Mouse (Mus musculus) macrophage (primary cell): ENCODE measurements around the gene Ubxn10. TPM values are rescaled to one million over a fixed set of nuclear protein-coding genes. Genes with fewer than 3 reads are reported as not detected.

Experiments used
- H3K27ac ChIP-seq: fragments of 350-480 bp; formaldehyde crosslinking; 2 replicates; pipeline ENCODE4 v1.9.0; 2021
- H3K36me3 ChIP-seq: fragments of 350-480 bp; formaldehyde crosslinking; 2 replicates; pipeline ENCODE4 v1.9.0; 2021; ENCODE audit errors: inconsistent target
- H3K4me3 ChIP-seq: fragments of 350-480 bp; formaldehyde crosslinking; 2 replicates; pipeline ENCODE4 v1.9.0; 2021; ENCODE audit errors: inconsistent target
- H3K79me2 ChIP-seq: fragments of 350-480 bp; formaldehyde crosslinking; 2 replicates; pipeline ENCODE4 v1.9.0; 2021; ENCODE audit errors: inconsistent target
- WGBS: methylation state at CpG from one replicate; pipeline ENCODE4 v1.1.7; 2026; ENCODE audit warnings: inconsistent platforms; ENCODE audit not compliant: missing documents; 5-methylcytosine and 5-hydroxymethylcytosine counted together
- polyA plus RNA-seq: library from polyadenylated mRNA; stranded (reverse); fragments of 250-400 nt; gene quantifications from 3 replicates; pipeline ENCODE4 v1.2.4, GENCODE M21; 2018; ENCODE audit warnings: inconsistent platforms

Ubxn10 gene
- polyA plus RNA-seq, 1 experiment from 2014 or later: not detected

DNA sequence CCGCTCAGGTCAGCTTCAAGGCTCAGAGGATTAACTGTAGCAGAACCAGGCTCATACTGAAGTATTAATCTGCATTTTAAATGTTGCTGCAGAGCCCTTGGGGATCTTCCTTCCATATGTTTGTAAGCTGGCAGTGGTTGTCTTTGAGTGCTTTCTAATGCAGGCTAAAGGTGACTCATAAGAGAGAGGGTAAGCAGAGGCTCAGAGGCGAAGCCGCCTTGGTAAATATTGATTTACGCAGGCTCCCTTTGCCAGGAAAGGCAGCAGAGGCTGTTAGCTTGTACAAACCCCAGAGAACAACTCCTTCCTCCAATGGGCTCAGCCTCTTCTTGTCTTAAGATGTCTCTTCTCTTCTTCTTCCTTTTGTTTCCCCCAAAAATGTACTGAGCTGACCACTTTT is 64.8 kb downstream of the Ubxn10 start:
- H3K79me2 ChIP-seq: no peaks in the 10 kb centered on the region
- no peaks in the 10 kb centered on the region for H3K36me3 ChIP-seq
- no peak overlapping the region for H3K4me3 ChIP-seq
- no peak overlapping the region for H3K27ac ChIP-seq
- WGBS: 71% methylated on average over 4 of the region's 4 CpGs

DNA sequence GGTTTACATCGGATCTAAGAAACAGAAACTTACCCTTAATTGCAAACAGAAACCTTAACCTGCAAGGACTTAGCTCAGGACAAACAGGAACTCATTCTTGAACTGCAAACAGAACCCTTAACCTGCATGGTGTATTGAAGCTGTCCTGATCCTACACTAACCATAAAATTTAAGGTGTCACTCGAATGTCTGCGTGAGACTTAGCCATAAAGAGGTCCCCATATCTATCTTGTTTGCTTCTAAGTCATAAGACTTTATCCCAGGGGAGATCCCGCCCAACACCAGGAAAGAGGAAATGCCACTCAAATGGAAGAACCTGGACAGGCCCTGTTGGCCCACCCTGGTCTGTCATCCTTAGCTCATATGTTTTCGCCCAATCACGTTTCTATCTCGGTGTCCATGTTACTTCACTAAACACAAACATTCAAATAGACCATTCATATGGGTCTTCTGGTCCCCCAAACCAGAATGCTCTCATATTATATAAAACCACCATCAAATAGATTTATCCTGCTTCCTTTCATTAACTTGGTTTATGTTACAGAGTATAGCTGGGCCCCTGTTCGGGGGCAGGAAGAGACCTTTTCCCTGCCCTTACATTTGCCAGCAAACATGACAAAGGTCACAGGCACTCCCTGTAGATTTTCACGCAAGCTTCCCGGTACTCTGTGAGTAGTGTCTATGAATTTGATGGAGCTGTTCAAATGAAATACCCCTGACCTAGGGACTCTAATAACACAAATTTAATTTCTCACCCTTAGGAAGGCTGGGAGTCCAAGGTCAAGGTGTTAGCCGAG is 66.7 kb downstream of the Ubxn10 start:
- WGBS: 84% methylated on average over 11 of the region's 11 CpGs
- Histone ChIP-seq H3K4me3 (no peak overlapping the region), H3K36me3 (no peaks in the 10 kb centered on the region), H3K79me2 (no peaks in the 10 kb centered on the region), H3K27ac (no peak overlapping the region)

DNA sequence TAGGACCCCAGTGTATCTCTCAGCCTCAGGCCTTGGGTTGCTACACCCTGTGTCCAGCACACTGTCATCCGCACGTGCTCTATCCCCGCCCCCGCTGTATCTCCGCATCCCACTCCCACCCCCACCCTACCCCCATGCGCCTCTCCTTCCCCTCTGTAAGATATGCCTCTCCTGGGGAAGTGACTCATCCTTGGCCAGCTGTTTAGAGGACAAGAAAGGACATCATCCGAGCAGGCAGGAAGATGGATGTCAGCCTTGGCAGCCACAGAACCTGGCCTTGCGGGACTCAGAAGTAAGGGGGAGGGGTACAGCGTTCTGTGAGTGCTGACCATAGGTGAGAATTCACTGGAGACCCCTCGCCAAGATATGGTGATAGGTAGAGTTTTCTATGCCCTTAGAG is 70.4 kb downstream of the Ubxn10 start:
- Histone ChIP-seq H3K4me3 (no peak overlapping the region), H3K27ac (no peak overlapping the region), H3K36me3 (no peaks in the 10 kb centered on the region), H3K79me2 (no peaks in the 10 kb centered on the region)
- WGBS: 51% methylated on average over 10 of the region's 10 CpGs

DNA sequence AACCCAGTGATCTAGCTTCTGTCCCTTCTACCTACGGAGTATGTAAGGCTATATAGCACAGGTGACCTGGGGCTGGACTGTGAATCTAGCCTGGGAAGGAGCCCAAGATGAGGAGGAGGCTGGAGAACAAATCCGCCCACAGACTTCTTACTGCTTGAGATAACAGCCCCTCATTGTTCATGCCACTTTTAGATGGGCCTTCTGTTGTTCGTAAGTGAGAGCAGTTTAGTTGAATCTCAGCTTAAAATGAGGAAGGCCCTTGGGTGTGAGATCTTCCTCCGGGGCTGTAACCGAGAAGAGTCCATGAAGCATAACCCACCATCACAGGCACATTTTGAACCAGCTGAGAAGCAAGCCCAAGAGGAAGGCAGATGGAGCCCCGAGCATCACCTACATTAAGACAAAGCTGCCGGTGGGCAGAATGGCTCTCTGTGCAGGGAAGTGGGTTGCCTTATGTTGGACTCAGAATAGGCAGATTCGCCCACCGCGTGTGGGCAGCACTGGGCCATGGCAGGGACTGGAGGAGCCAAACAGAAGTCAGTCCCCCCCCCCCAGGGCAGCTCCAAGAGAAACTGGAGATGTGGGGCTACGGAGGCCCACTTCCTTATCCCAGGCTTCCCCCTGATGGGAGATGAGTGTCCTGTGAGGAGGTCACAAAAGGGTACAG is 76.9 kb downstream of the Ubxn10 start:
- Histone ChIP-seq H3K79me2 (no peaks in the 10 kb centered on the region), H3K4me3 (no peak overlapping the region), H3K36me3 (no peaks in the 10 kb centered on the region), H3K27ac (no peak overlapping the region)
- WGBS: 85% methylated on average over 10 of the region's 11 CpGs

Other genes with a start within 250 kb of the Ubxn10 start
- gene Vwa5b1, start 101.3 kb downstream of the Ubxn10 start, polyA plus RNA-seq: not detected in 3 replicates
- not detected in 3 replicates for gene Pla2g2c, start 12.4 kb downstream of the Ubxn10 start, polyA plus RNA-seq
- gene Pla2g2f, start 20.5 kb upstream of the Ubxn10 start, polyA plus RNA-seq: not detected in 3 replicates
- not detected in 3 replicates for gene Pla2g2d, start 38.6 kb upstream of the Ubxn10 start, polyA plus RNA-seq
- gene Pla2g5, start 126.3 kb upstream of the Ubxn10 start, polyA plus RNA-seq: 0.16 to 1.2 TPM (median 0.47 TPM) in 3 replicates
- not detected in 3 replicates for gene Gm13030, start 136.8 kb upstream of the Ubxn10 start, polyA plus RNA-seq
- 1.1 to 3.7 TPM (median 2.6 TPM) in 3 replicates for gene Pla2g2e, start 140.8 kb upstream of the Ubxn10 start, polyA plus RNA-seq
- gene Otud3, start 176.8 kb upstream of the Ubxn10 start, polyA plus RNA-seq: 6.9 to 12.3 TPM (median 7.4 TPM) in 3 replicates
- gene Rnf186, start 229.9 kb upstream of the Ubxn10 start, polyA plus RNA-seq: not detected in 3 replicates
- 8.6 to 10.1 TPM (median 8.7 TPM) in 3 replicates for gene Tmco4, start 235.7 kb upstream of the Ubxn10 start, polyA plus RNA-seq